Mouse (Mus musculus) hindbrain, embryonic 13.5 days (tissue): ENCODE data around the gene Tead2. TPM values are rescaled to one million over a fixed set of nuclear protein-coding genes. Genes with fewer than 3 reads are reported as not detected.
"Not testable (repeated sequence)": the region's sequence is repeated elsewhere in the genome, so short reads cannot be mapped to it uniquely, and the experiment has no call there.

Source experiments
- ATAC-seq: fragments of 200-750 bp; cut with Nextera tagmentation; 2 replicates; pipeline ENCODE4 v1.8.0; 2017; ENCODE audit warnings: moderate TSS enrichment; ENCODE audit not compliant: low FRiP score
- H3K27ac ChIP-seq: fragments of 300-500 bp; sonication (generic); 2 replicates; pipeline ENCODE4 v1.5.1; 2015; ENCODE audit warnings: inconsistent platforms, mild to moderate bottlenecking, moderate library complexity
- H3K27me3 ChIP-seq: fragments of 300-500 bp; sonication (generic); 2 replicates; pipeline ENCODE4 v1.6.1; 2015; ENCODE audit warnings: mild to moderate bottlenecking, inconsistent platforms
- H3K36me3 ChIP-seq: fragments of 300-500 bp; sonication (generic); 2 replicates; pipeline ENCODE4 v1.6.1; 2015; ENCODE audit warnings: mild to moderate bottlenecking, inconsistent platforms
- H3K4me1 ChIP-seq: fragments of 300-500 bp; sonication (generic); replicated peaks from 2 replicates; pipeline ENCODE4 v1.6.1; 2015; ENCODE audit warnings: inconsistent platforms
- H3K4me2 ChIP-seq: fragments of 300-500 bp; sonication (generic); 2 replicates; pipeline ENCODE4 v1.6.1; 2015; ENCODE audit warnings: inconsistent platforms, mild to moderate bottlenecking, moderate library complexity
- H3K4me3 ChIP-seq: fragments of 300-500 bp; sonication (generic); 2 replicates; pipeline ENCODE4 v1.5.1; 2015; ENCODE audit warnings: mild to moderate bottlenecking, inconsistent platforms
- H3K9ac ChIP-seq: fragments of 300-500 bp; sonication (generic); 2 replicates; pipeline ENCODE4 v1.6.1; 2015; ENCODE audit warnings: mild to moderate bottlenecking, inconsistent platforms
- H3K9me3 ChIP-seq: fragments of 300-500 bp; sonication (generic); 2 replicates; pipeline ENCODE4 v1.6.1; 2016; ENCODE audit warnings: inconsistent platforms
- WGBS: fragments of 180-500 bp; shearing (Covaris S2); methylation state at CpG from one replicate; pipeline ENCODE4 v1.1.7; 2015; 5-methylcytosine and 5-hydroxymethylcytosine counted together
- polyA plus RNA-seq: library from polyadenylated mRNA; unstranded; fragments of >200 nt; fragmentation: Nextera tagmentation; extraction: Ambion mirVana; gene quantifications from 2 replicates; pipeline ENCODE4 v1.2.1, GENCODE M21; 2015

Tead2 gene
- polyA plus RNA-seq, result 78.6 and 79.2 TPM in 2 replicates

- H3K9me3 ChIP-seq, result no peaks in the 10 kb centered on the region
- peak within 1 kb of the TSS; percentile 84 for H3K9ac ChIP-seq
- peaks cover 38% of the 10 kb centered on the region for H3K4me1 ChIP-seq
- H3K27me3 ChIP-seq, result peaks cover 21% of the 10 kb centered on the region
- H3K4me3 ChIP-seq, result peak within 1 kb of the TSS; percentile 55
- peak within 1 kb of the TSS; percentile 86 for H3K27ac ChIP-seq
- WGBS, result under 1% methylated on average over 55 of the region's 55 CpGs
- ATAC-seq, result peak; percentile 67
- peak within 1 kb of the TSS; percentile 72 for H3K4me2 ChIP-seq
- H3K36me3 ChIP-seq, result peaks cover 7% of the 10 kb centered on the region
Observed at GRCm38 (mm10) chr7:45215673-45216441, at the start of gene Tead2. Tead2 (plus strand) TSS chr7:45215753.

- H3K9ac ChIP-seq, result no peak overlapping the region
- H3K27me3 ChIP-seq, result peaks cover 97% of the 10 kb centered on the region
Observed at GRCm38 (mm10) chr7:45166950-45167401, 48.6 kb upstream of the Tead2 start.

GRCm38 (mm10) chr7:45167761-45168445 is 47.6 kb upstream of the Tead2 start:
- H3K9me3 ChIP-seq, result 0 out of 2 replicates have a peak, but pooled peaks cover 5% of the 10 kb centered on the region
- H3K4me2 ChIP-seq, result 0 out of 2 replicates have a peak overlapping the region, but pooled peaks have one; percentile 11
- H3K4me1 ChIP-seq, result peaks cover 27% of the 10 kb centered on the region
- H3K36me3 ChIP-seq, result no peaks in the 10 kb centered on the region
- H3K9ac ChIP-seq, result peak overlapping the region; percentile 39
- ATAC-seq, result no peak
- H3K4me3 ChIP-seq, result 0 out of 2 replicates have a peak overlapping the region, but pooled peaks have one; percentile 5
- WGBS, result 2% methylated on average over 19 of the region's 19 CpGs
- no peak overlapping the region for H3K27ac ChIP-seq
- peaks cover 99% of the 10 kb centered on the region for H3K27me3 ChIP-seq

More at GRCm38 (mm10) chr7:45166950-45167401, 48.6 kb upstream of the Tead2 start:
- WGBS, result 26% methylated on average over 10 of the region's 10 CpGs
- Histone ChIP-seq H3K9me3 (0 out of 2 replicates have a peak, but pooled peaks cover 5% of the 10 kb centered on the region), H3K4me1 (peaks cover 35% of the 10 kb centered on the region), H3K36me3 (no peaks in the 10 kb centered on the region), H3K27ac (no peak overlapping the region), H3K4me3 (no peak overlapping the region), H3K4me2 (no peak overlapping the region)
- no peak for ATAC-seq

- ATAC-seq, result no peak; the same call in 1 of the 2 replicates
- WGBS, result 4% methylated on average over 24 of the region's 24 CpGs
- Histone ChIP-seq H3K4me1 (peaks cover 26% of the 10 kb centered on the region), H3K27ac (no peak overlapping the region), H3K4me3 (peak overlapping the region; percentile 17), H3K9ac (peak overlapping the region; percentile 39), H3K9me3 (0 out of 2 replicates have a peak, but pooled peaks cover 5% of the 10 kb centered on the region), H3K36me3 (no peaks in the 10 kb centered on the region), H3K27me3 (peaks cover 97% of the 10 kb centered on the region), H3K4me2 (peak overlapping the region; percentile 36)
Observed at GRCm38 (mm10) chr7:45168656-45169055, 46.9 kb upstream of the Tead2 start.

GRCm38 (mm10) chr7:45169495-45169894 is 46.1 kb upstream of the Tead2 start:
- Histone ChIP-seq H3K4me3 (no peak overlapping the region), H3K9ac (no peak overlapping the region), H3K36me3 (no peaks in the 10 kb centered on the region), H3K27ac (no peak overlapping the region), H3K9me3 (0 out of 2 replicates have a peak, but pooled peaks cover 5% of the 10 kb centered on the region), H3K4me2 (no peak overlapping the region), H3K4me1 (peaks cover 20% of the 10 kb centered on the region), H3K27me3 (peaks cover 97% of the 10 kb centered on the region)
- ATAC-seq, result no peak
- 88% methylated on average over 3 of the region's 3 CpGs for WGBS

GRCm38 (mm10) chr7:45172974-45173373 is 42.6 kb upstream of the Tead2 start:
- no peaks in the 10 kb centered on the region for H3K36me3 ChIP-seq
- H3K27ac ChIP-seq, result no peak overlapping the region
- WGBS, result 58% methylated on average over 7 of the region's 7 CpGs
- ATAC-seq, result no peak
- H3K4me3 ChIP-seq, result no peak overlapping the region
- peaks cover 27% of the 10 kb centered on the region for H3K4me1 ChIP-seq
- H3K9me3 ChIP-seq, result 0 out of 2 replicates have a peak, but pooled peaks cover 5% of the 10 kb centered on the region
- H3K4me2 ChIP-seq, result no peak overlapping the region
- H3K9ac ChIP-seq, result no peak overlapping the region
- H3K27me3 ChIP-seq, result peaks cover 97% of the 10 kb centered on the region

GRCm38 (mm10) chr7:45173772-45174171 is 41.8 kb upstream of the Tead2 start:
- not testable (repeated sequence) for H3K4me3 ChIP-seq, H3K9me3 ChIP-seq, H3K9ac ChIP-seq, ATAC-seq, H3K27ac ChIP-seq, H3K36me3 ChIP-seq, H3K4me2 ChIP-seq
- Histone ChIP-seq H3K27me3 (peaks cover 97% of the 10 kb centered on the region), H3K4me1 (peaks cover 19% of the 10 kb centered on the region)
- WGBS, result 55% methylated on average over 1 of the region's 1 CpGs

GRCm38 (mm10) chr7:45174567-45175280 is 40.8 kb upstream of the Tead2 start:
- no peak overlapping the region for H3K27ac ChIP-seq
- H3K9ac ChIP-seq, result no peak overlapping the region
- H3K4me1 ChIP-seq, result peaks cover 17% of the 10 kb centered on the region
- H3K4me3 ChIP-seq, result 0 out of 2 replicates have a peak overlapping the region, but pooled peaks have one; percentile 9
- H3K36me3 ChIP-seq, result no peaks in the 10 kb centered on the region
- peaks cover 97% of the 10 kb centered on the region for H3K27me3 ChIP-seq
- peak overlapping the region; percentile 31; the same call in 1 of the 2 replicates for H3K4me2 ChIP-seq
- H3K9me3 ChIP-seq, result 0 out of 2 replicates have a peak, but pooled peaks cover 1% of the 10 kb centered on the region
- ATAC-seq, result no peak
- 6% methylated on average over 20 of the region's 29 CpGs for WGBS

GRCm38 (mm10) chr7:45175398-45175797 is 40.2 kb upstream of the Tead2 start:
- Histone ChIP-seq H3K9me3 (no peaks in the 10 kb centered on the region), H3K27ac (no peak overlapping the region), H3K4me1 (peaks cover 17% of the 10 kb centered on the region), H3K36me3 (no peaks in the 10 kb centered on the region), H3K4me2 (no peak overlapping the region), H3K27me3 (peaks cover 97% of the 10 kb centered on the region), H3K4me3 (no peak overlapping the region), H3K9ac (no peak overlapping the region)
- 2% methylated on average over 13 of the region's 13 CpGs for WGBS
- no peak for ATAC-seq

- Histone ChIP-seq H3K4me3 (peak overlapping the region; percentile 17), H3K9ac (0 out of 2 replicates have a peak overlapping the region, but pooled peaks have one; percentile 39), H3K27ac (no peak overlapping the region), H3K27me3 (peaks cover 97% of the 10 kb centered on the region), H3K4me2 (peak overlapping the region; percentile 31), H3K9me3 (no peaks in the 10 kb centered on the region), H3K4me1 (peaks cover 18% of the 10 kb centered on the region), H3K36me3 (no peaks in the 10 kb centered on the region)
- ATAC-seq, result no peak
- 1% methylated on average over 23 of the region's 23 CpGs for WGBS
Observed at GRCm38 (mm10) chr7:45175929-45176328, 39.6 kb upstream of the Tead2 start.

- Histone ChIP-seq H3K4me2 (peak overlapping the region; percentile 31), H3K4me3 (peak overlapping the region; percentile 17), H3K27me3 (peaks cover 97% of the 10 kb centered on the region), H3K36me3 (no peaks in the 10 kb centered on the region), H3K4me1 (peaks cover 22% of the 10 kb centered on the region), H3K9ac (peak overlapping the region; percentile 39; the same call in 1 of the 2 replicates), H3K9me3 (no peaks in the 10 kb centered on the region), H3K27ac (no peak overlapping the region)
- ATAC-seq, result no peak
- 3% methylated on average over 30 of the region's 31 CpGs for WGBS
Observed at GRCm38 (mm10) chr7:45176356-45176755, 39.2 kb upstream of the Tead2 start.
